Mouse (Mus musculus): ENCODE results near the gene Mipep. TPM values are rescaled to one million over a fixed set of nuclear protein-coding genes. Genes with fewer than 3 reads are reported as not detected.

Mipep gene
- polyA plus RNA-seq, 1 experiment from 2014 or later: 23.7 TPM

GRCm38 (mm10) chr14:60841977-60842659 is 57.7 kb downstream of the Mipep start:
- no peak overlapping the region for H3K9ac ChIP-seq (replicated peaks)
- H3K36me3 ChIP-seq: no peaks in the 10 kb centered on the region
- no peak for ATAC-seq (ENCODE audit: insufficient number of reproducible peaks, insufficient read depth, low FRiP score, low TSS enrichment, low read depth)
- no peaks in the 10 kb centered on the region for H3K27me3 ChIP-seq
- peaks cover 4% of the 10 kb centered on the region; the same call in 1 of the 2 replicates for H3K4me1 ChIP-seq (replicated peaks)
- H3K4me3 ChIP-seq (replicated peaks): no peak overlapping the region
- H3K27ac ChIP-seq: no peak overlapping the region
- no peak overlapping the region for H3K4me2 ChIP-seq
- 76% methylated on average over 14 of the region's 14 CpGs for WGBS
- no peaks in the 10 kb centered on the region for H3K9me3 ChIP-seq

GRCm38 (mm10) chr14:60843596-60843995 is 59.2 kb downstream of the Mipep start:
- Histone ChIP-seq H3K9ac (replicated peaks) (no peak overlapping the region), H3K4me2 (no peak overlapping the region), H3K4me3 (replicated peaks) (no peak overlapping the region), H3K9me3 (no peaks in the 10 kb centered on the region), H3K4me1 (replicated peaks) (peaks cover 4% of the 10 kb centered on the region; the same call in 1 of the 2 replicates), H3K36me3 (peaks cover 8% of the 10 kb centered on the region; the same call in 1 of the 2 replicates), H3K27ac (no peak overlapping the region), H3K27me3 (no peaks in the 10 kb centered on the region)
- 90% methylated on average over 7 of the region's 7 CpGs for WGBS
- no peak for ATAC-seq (ENCODE audit: insufficient number of reproducible peaks, insufficient read depth, low FRiP score, low TSS enrichment, low read depth)

- Histone ChIP-seq H3K9me3 (no peaks in the 10 kb centered on the region), H3K9ac (replicated peaks) (no peak overlapping the region), H3K4me2 (no peak overlapping the region), H3K36me3 (peaks cover 25% of the 10 kb centered on the region), H3K4me1 (replicated peaks) (peaks cover 4% of the 10 kb centered on the region; the same call in 1 of the 2 replicates), H3K27ac (no peak overlapping the region), H3K4me3 (replicated peaks) (no peak overlapping the region), H3K27me3 (no peaks in the 10 kb centered on the region)
- WGBS: 39% methylated on average over 10 of the region's 10 CpGs
- ATAC-seq (ENCODE audit: insufficient number of reproducible peaks, insufficient read depth, low FRiP score, low TSS enrichment, low read depth): no peak; the same call in 1 of the 2 replicates
These were observed 61.1 kb downstream of the Mipep start for GRCm38 (mm10) chr14:60845261-60846045.

- Histone ChIP-seq H3K4me2 (no peak overlapping the region), H3K4me3 (replicated peaks) (no peak overlapping the region), H3K27me3 (no peaks in the 10 kb centered on the region), H3K9me3 (no peaks in the 10 kb centered on the region), H3K4me1 (replicated peaks) (peaks cover 4% of the 10 kb centered on the region; the same call in 1 of the 2 replicates), H3K36me3 (peaks cover 29% of the 10 kb centered on the region), H3K27ac (no peak overlapping the region), H3K9ac (replicated peaks) (no peak overlapping the region)
- WGBS: 80% methylated on average over 5 of the region's 5 CpGs
- no peak for ATAC-seq (ENCODE audit: insufficient number of reproducible peaks, insufficient read depth, low FRiP score, low TSS enrichment, low read depth)
These were observed 61.8 kb downstream of the Mipep start for GRCm38 (mm10) chr14:60846174-60846573.

- Histone ChIP-seq H3K9me3 (no peaks in the 10 kb centered on the region), H3K27ac (no peak overlapping the region), H3K4me3 (replicated peaks) (no peak overlapping the region), H3K4me2 (no peak overlapping the region), H3K4me1 (replicated peaks) (peaks cover 4% of the 10 kb centered on the region; the same call in 1 of the 2 replicates), H3K9ac (replicated peaks) (no peak overlapping the region), H3K27me3 (no peaks in the 10 kb centered on the region), H3K36me3 (peaks cover 37% of the 10 kb centered on the region)
- no peak for ATAC-seq (ENCODE audit: insufficient number of reproducible peaks, insufficient read depth, low FRiP score, low TSS enrichment, low read depth)
- WGBS: 91% methylated on average over 5 of the region's 5 CpGs
These were observed 63.8 kb downstream of the Mipep start for GRCm38 (mm10) chr14:60848194-60848593.

- no peak overlapping the region for H3K9ac ChIP-seq (replicated peaks)
- no peaks in the 10 kb centered on the region for H3K9me3 ChIP-seq
- peaks cover 4% of the 10 kb centered on the region; the same call in 1 of the 2 replicates for H3K4me1 ChIP-seq (replicated peaks)
- WGBS: 89% methylated on average over 14 of the region's 14 CpGs
- H3K27ac ChIP-seq: 0 out of 2 replicates have a peak overlapping the region, but pooled peaks have one; percentile 1
- H3K4me3 ChIP-seq (replicated peaks): no peak overlapping the region
- ATAC-seq (ENCODE audit: insufficient number of reproducible peaks, insufficient read depth, low FRiP score, low TSS enrichment, low read depth): no peak
- no peaks in the 10 kb centered on the region for H3K27me3 ChIP-seq
- peaks cover 47% of the 10 kb centered on the region for H3K36me3 ChIP-seq
- H3K4me2 ChIP-seq: no peak overlapping the region
These were observed 65.7 kb downstream of the Mipep start for GRCm38 (mm10) chr14:60850101-60850500.

- no peak for ATAC-seq (ENCODE audit: insufficient number of reproducible peaks, insufficient read depth, low FRiP score, low TSS enrichment, low read depth)
- WGBS: 88% methylated on average over 5 of the region's 5 CpGs
- Histone ChIP-seq H3K4me3 (replicated peaks) (no peak overlapping the region), H3K27me3 (no peaks in the 10 kb centered on the region), H3K9me3 (no peaks in the 10 kb centered on the region), H3K9ac (replicated peaks) (no peak overlapping the region), H3K27ac (no peak overlapping the region), H3K4me1 (replicated peaks) (peaks cover 6% of the 10 kb centered on the region; the same call in 1 of the 2 replicates), H3K4me2 (no peak overlapping the region), H3K36me3 (peaks cover 50% of the 10 kb centered on the region)
These were observed 67.3 kb downstream of the Mipep start for GRCm38 (mm10) chr14:60851632-60852031.

GRCm38 (mm10) chr14:60856199-60856912 is 72.0 kb downstream of the Mipep start:
- no peak for ATAC-seq (ENCODE audit: insufficient number of reproducible peaks, insufficient read depth, low FRiP score, low TSS enrichment, low read depth)
- Histone ChIP-seq H3K4me3 (replicated peaks) (no peak overlapping the region), H3K36me3 (peaks cover 19% of the 10 kb centered on the region), H3K9ac (replicated peaks) (no peak overlapping the region), H3K4me1 (replicated peaks) (peaks cover 14% of the 10 kb centered on the region), H3K4me2 (no peak overlapping the region), H3K27ac (peak overlapping the region; percentile 35; the same call in 1 of the 2 replicates), H3K27me3 (no peaks in the 10 kb centered on the region), H3K9me3 (no peaks in the 10 kb centered on the region)
- 24% methylated on average over 7 of the region's 7 CpGs for WGBS

GRCm38 (mm10) chr14:60856913-60857300 is 72.5 kb downstream of the Mipep start:
- no peaks in the 10 kb centered on the region for H3K27me3 ChIP-seq
- 44% methylated on average over 7 of the region's 7 CpGs for WGBS
- no peak for ATAC-seq (ENCODE audit: insufficient number of reproducible peaks, insufficient read depth, low FRiP score, low TSS enrichment, low read depth)
- no peak overlapping the region for H3K9ac ChIP-seq (replicated peaks)
- no peak overlapping the region for H3K4me2 ChIP-seq
- H3K9me3 ChIP-seq: no peaks in the 10 kb centered on the region
- H3K4me3 ChIP-seq (replicated peaks): no peak overlapping the region
- H3K4me1 ChIP-seq (replicated peaks): peaks cover 14% of the 10 kb centered on the region
- peak overlapping the region; percentile 35; the same call in 1 of the 2 replicates for H3K27ac ChIP-seq
- peaks cover 14% of the 10 kb centered on the region for H3K36me3 ChIP-seq

GRCm38 (mm10) chr14:60863396-60863795 is 79.0 kb downstream of the Mipep start:
- Histone ChIP-seq H3K4me2 (no peak overlapping the region), H3K27ac (0 out of 2 replicates have a peak overlapping the region, but pooled peaks have one; percentile 25), H3K4me3 (replicated peaks) (no peak overlapping the region), H3K27me3 (no peaks in the 10 kb centered on the region), H3K9ac (replicated peaks) (no peak overlapping the region), H3K36me3 (no peaks in the 10 kb centered on the region), H3K4me1 (replicated peaks) (peaks cover 22% of the 10 kb centered on the region), H3K9me3 (no peaks in the 10 kb centered on the region)
- ATAC-seq (ENCODE audit: insufficient number of reproducible peaks, insufficient read depth, low FRiP score, low TSS enrichment, low read depth): no peak
- WGBS: 13% methylated on average over 3 of the region's 3 CpGs

GRCm38 (mm10) chr14:60866399-60866798 is 82.0 kb downstream of the Mipep start:
- Histone ChIP-seq H3K9me3 (no peaks in the 10 kb centered on the region), H3K4me2 (no peak overlapping the region), H3K27ac (peak overlapping the region; percentile 7; the same call in 1 of the 2 replicates), H3K36me3 (peaks cover 9% of the 10 kb centered on the region; the same call in 1 of the 2 replicates), H3K27me3 (no peaks in the 10 kb centered on the region), H3K4me1 (replicated peaks) (peaks cover 28% of the 10 kb centered on the region), H3K9ac (replicated peaks) (no peak overlapping the region), H3K4me3 (replicated peaks) (no peak overlapping the region)
- 40% methylated on average over 11 of the region's 11 CpGs for WGBS
- peak; percentile 59; the same call in 1 of the 2 replicates for ATAC-seq (ENCODE audit: insufficient number of reproducible peaks, insufficient read depth, low FRiP score, low TSS enrichment, low read depth)
